In the genomic region with DNA sequence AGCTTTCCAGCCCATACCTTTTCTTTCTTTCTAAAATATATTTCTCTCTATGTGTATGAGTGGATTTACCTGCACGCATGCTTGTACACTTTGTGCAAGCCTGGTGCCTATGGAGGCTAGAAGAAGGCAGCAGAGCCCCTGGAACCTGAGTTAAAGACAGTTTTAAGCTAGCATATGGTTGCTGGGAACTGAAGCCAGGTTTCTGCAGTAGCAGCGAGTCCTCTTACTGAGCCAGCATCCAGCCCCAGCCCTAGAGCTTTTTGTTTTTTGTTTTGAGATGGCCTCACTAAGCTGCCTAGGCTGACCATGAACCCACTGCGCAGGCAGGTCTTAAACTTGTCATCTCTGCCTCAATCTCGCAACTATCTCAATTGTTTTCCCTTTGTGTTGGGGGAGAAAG, we compare ENCODE assay signal across 17 mouse cellular contexts. TPM values are rescaled to one million over a fixed set of nuclear protein-coding genes. Genes with fewer than 3 reads are reported as not detected.
DNase-seq lines count a peak whose midpoint lies in the region; TF ChIP-seq lines count a peak whose summit lies in the region.
"Had no signal": no experiment of that assay in that cellular context is flagged by ENCODE, and none has a peak within 500 bp of the region (broad histone marks: within the 10 kb centered on the region; RNA-seq: fewer than 3 reads in every experiment).

No protein-coding gene starts in this region.

- H3K27ac ChIP-seq in ES-E14 (ENCODE audit: insufficient read depth, low read depth, low read length, poor library complexity, severe bottlenecking) = no peak overlapping the region
- peak overlapping the region; percentile 93 for H3K27ac ChIP-seq in cerebellum, adult 2 months (ENCODE audit: insufficient read depth, low read length)
- H3K27ac ChIP-seq: embryonic facial prominence, embryonic 10.5 days; forebrain, embryonic 13.5 days; heart, adult 2 months; heart, embryonic 15.5 days; hindbrain, embryonic 15.5 days had no signal

- peak overlapping the region; percentile 38; the same call in 1 of the 2 replicates for H3K9ac ChIP-seq in ES-E14 (ENCODE audit: insufficient read depth, low read depth, low read length, poor library complexity, severe bottlenecking)
- H3K9ac ChIP-seq: forebrain, embryonic 13.5 days; forebrain, postnatal 0 days; heart, embryonic 15.5 days; hindbrain, embryonic 15.5 days had no signal

- TF ChIP-seq POLR2A in cerebellum, adult 2 months (IDR thresholded peaks at IDR 0.05; ENCODE audit: borderline replicate concordance, insufficient read depth, low read length) = no peak

- in situ Hi-C loops in ES-E14 (cut with MboI; ENCODE audit: low sequenced_read_pairs in 2 of 2, unreplicated experiment in 2 of 2) = no loop called here

- no peak overlapping the region for H3K4me3 ChIP-seq in ES-E14 (ENCODE audit: insufficient read depth in 1 of 2, low read depth in 1 of 2, low read length in 2 of 2, poor library complexity in 1 of 2, severe bottlenecking in 1 of 2)
- H3K4me3 ChIP-seq in cerebellum, adult 2 months (replicated peaks; ENCODE audit: insufficient read depth, low read depth, low read length) = no peak overlapping the region
- H3K4me3 ChIP-seq: embryonic facial prominence, embryonic 10.5 days; forebrain, embryonic 13.5 days; heart, adult 2 months; heart, embryonic 15.5 days; hindbrain, embryonic 15.5 days had no signal

- no peaks in the 10 kb centered on the region for H3K9me3 ChIP-seq in ES-E14 (ENCODE audit: control insufficient read depth, insufficient read depth, low read depth, low read length)
- H3K9me3 ChIP-seq: embryonic facial prominence, embryonic 10.5 days; forebrain, embryonic 13.5 days; heart, embryonic 15.5 days; hindbrain, embryonic 15.5 days had no signal

- TF ChIP-seq CTCF in cerebellum, adult 2 months (IDR thresholded peaks at IDR 0.05; ENCODE audit: borderline replicate concordance, insufficient read depth, low read depth, low read length) = no peak

- H3K36me3 ChIP-seq in ES-E14 (ENCODE audit: control insufficient read depth, insufficient read depth, low read length, poor library complexity, severe bottlenecking) = peaks cover 4% of the 10 kb centered on the region; the same call in 1 of the 2 replicates
- H3K36me3 ChIP-seq: hindbrain, embryonic 15.5 days had no signal

- peaks cover 0 to 5% of the 10 kb centered on the region in 2 experiments; a peak in 2 of 4 replicates for H3K4me1 ChIP-seq in ES-E14 (ENCODE audit: control insufficient read depth in 2 of 2, insufficient read depth in 2 of 2, low read length in 2 of 2, poor library complexity in 1 of 2)
- H3K4me1 ChIP-seq in cerebellum, adult 2 months (ENCODE audit: control insufficient read depth, insufficient read depth, low read length) = peaks cover 11% of the 10 kb centered on the region; the same call in 1 of the 2 replicates
- H3K4me1 ChIP-seq: embryonic facial prominence, embryonic 10.5 days; forebrain, embryonic 13.5 days; heart, embryonic 15.5 days; hindbrain, embryonic 15.5 days had no signal

- H3K27me3 ChIP-seq in cerebellum, adult 2 months (ENCODE audit: control insufficient read depth, insufficient read depth, low read length) = no peaks in the 10 kb centered on the region
- H3K27me3 ChIP-seq: forebrain, embryonic 13.5 days; heart, embryonic 15.5 days; hindbrain, embryonic 15.5 days had no signal

- intact Hi-C loops in heart, postnatal 14 days (cut with DNase I) = no loop called here

- DNase-seq in cerebellum, adult 11 months = peak; percentile 20
- DNase-seq in cerebellum, postnatal 4 days (ENCODE audit: low spot score in 2 of 2) = no peak
- DNase-seq in ES-E14 (ENCODE audit: low read depth, low spot score) = no peak
- peak; percentile 36 to 65 for DNase-seq in cerebellum, adult 2 months
- peak; percentile 12 to 34 for DNase-seq in cerebellum, postnatal 36 days
- DNase-seq in heart, postnatal 14 days = no peak
- no peak for DNase-seq in adrenal gland, adult 18-20 months (ENCODE audit: low spot score in 2 of 2)
- DNase-seq: adrenal gland, adult 2 months; adrenal gland, postnatal 25 days; forebrain, postnatal 0 days; gastrocnemius, postnatal 14 days; heart, adult 2 months; heart, postnatal 36 days had no signal

- 36% methylated on average over 4 of the region's 4 CpGs for WGBS in cerebellum, adult 2 months

TF ChIP-seq in ES-E14, 5 proteins besides CTCF, POLR2A, EP300 and RAD21:
- no peak for TF ChIP-seq ZC3H11A (IDR thresholded peaks at IDR 0.05; ENCODE audit: borderline replicate concordance, low read depth, low read length)
- no peak for TF ChIP-seq HCFC1 (IDR thresholded peaks at IDR 0.05; ENCODE audit: borderline replicate concordance, insufficient read depth, low read length)
- no peak for TF ChIP-seq ZNF384 (IDR thresholded peaks at IDR 0.05; ENCODE audit: low read depth, low read length)
- TF ChIP-seq CHD2 (IDR thresholded peaks at IDR 0.05; ENCODE audit: low read depth, low read length) = no peak
- no peak for TF ChIP-seq MAFK (IDR thresholded peaks at IDR 0.05; ENCODE audit: insufficient read depth, low read depth, low read length)
TF ChIP-seq in ES-E14: peak in this region for 0.

RNA-seq across cellular contexts. Expression of a gene that starts 11.5 kb away (rescaled TPM):
- 10.5 and 13.7 TPM in 2 replicates for total RNA-seq in ES-E14 (2012; rRNA removed)
- 27.4 and 30.5 TPM in 2 replicates for polyA plus RNA-seq in cerebellum, adult 2 months (2012; rRNA removed)
- total RNA-seq in heart, postnatal 14 days (2021) = 1 to 10 TPM; 4.1 to 4.2 TPM
- 1 to 10 TPM; 8.2 to 9.4 TPM for total RNA-seq in adrenal gland, adult 18-20 months (2021)

RNA-seq across cellular contexts. Expression of a gene that starts 18.8 kb away (rescaled TPM):
- total RNA-seq in ES-E14 (2012; rRNA removed) = 312 and 423 TPM in 2 replicates
- polyA plus RNA-seq in cerebellum, adult 2 months (2012; rRNA removed) = 276 and 291 TPM in 2 replicates
- 100 to 1,000 TPM; 158 to 181 TPM for total RNA-seq in heart, postnatal 14 days (2021)
- total RNA-seq in adrenal gland, adult 18-20 months (2021) = 100 to 1,000 TPM; 107 to 140 TPM

RNA-seq across cellular contexts. Expression of a gene that starts 28.8 kb away (rescaled TPM):
- 85.5 and 85.8 TPM in 2 replicates for total RNA-seq in ES-E14 (2012; rRNA removed)
- polyA plus RNA-seq in cerebellum, adult 2 months (2012; rRNA removed) = 59.9 and 68.5 TPM in 2 replicates
- 10 to 100 TPM; 19.0 to 24.7 TPM for total RNA-seq in heart, postnatal 14 days (2021)
- 10 to 100 TPM; 44.2 to 76.5 TPM for total RNA-seq in adrenal gland, adult 18-20 months (2021)

RNA-seq across cellular contexts. Expression of a gene that starts 31.8 kb away (rescaled TPM):
- 17.1 and 25.7 TPM in 2 replicates for total RNA-seq in ES-E14 (2012; rRNA removed)
- polyA plus RNA-seq in cerebellum, adult 2 months (2012; rRNA removed) = 131 and 141 TPM in 2 replicates
- total RNA-seq in heart, postnatal 14 days (2021) = 10 to 100 TPM; 67.7 to 71.3 TPM
- total RNA-seq in adrenal gland, adult 18-20 months (2021) = 10 to 100 TPM; 58.0 to 61.7 TPM

RNA-seq across cellular contexts. Expression of a gene that starts 41.9 kb away (rescaled TPM):
- 59.0 and 96.5 TPM in 2 replicates for total RNA-seq in ES-E14 (2012; rRNA removed)
- 250 and 287 TPM in 2 replicates for polyA plus RNA-seq in cerebellum, adult 2 months (2012; rRNA removed)
- 1 to 10 TPM; 1.8 to 3.7 TPM for total RNA-seq in heart, postnatal 14 days (2021)
- total RNA-seq in adrenal gland, adult 18-20 months (2021) = 1 to 10 TPM; 8.6 to 9.2 TPM

Comparison
In these comparisons a context has a peak if more than half of its experiments do, and no peak if none do; other contexts are left out.
1. DNase-seq: peak in cerebellum, adult 11 months (single experiment), cerebellum, adult 2 months (2 of 2) and cerebellum, postnatal 36 days (2 of 2); none in cerebellum, postnatal 4 days (0 of 2), ES-E14 (single experiment), heart, postnatal 14 days (0 of 2) and adrenal gland, adult 18-20 months (0 of 2).